Mouse (Mus musculus) limb, embryonic 15.5 days (tissue): ENCODE results near the gene Dram1. TPM values are rescaled to one million over a fixed set of nuclear protein-coding genes. Genes with fewer than 3 reads are reported as not detected.

Source experiments
- ATAC-seq: fragments of 200-750 bp; cut with Nextera tagmentation; 2 replicates; pipeline ENCODE4 v1.8.0; 2017; ENCODE audit warnings: low read depth, moderate TSS enrichment; ENCODE audit not compliant: insufficient number of reproducible peaks, low FRiP score, low TSS enrichment
- H3K27ac ChIP-seq: fragments of 300-500 bp; sonication (generic); 2 replicates; pipeline ENCODE4 v1.5.1; 2015; ENCODE audit warnings: moderate library complexity, mild to moderate bottlenecking, inconsistent platforms
- H3K27me3 ChIP-seq: fragments of 300-500 bp; sonication (generic); 2 replicates; pipeline ENCODE4 v1.6.1; 2015; ENCODE audit warnings: inconsistent platforms
- H3K36me3 ChIP-seq: fragments of 300-500 bp; sonication (generic); 2 replicates; pipeline ENCODE4 v1.6.1; 2015; ENCODE audit warnings: inconsistent platforms
- H3K4me1 ChIP-seq: fragments of 300-500 bp; sonication (generic); 2 replicates; pipeline ENCODE4 v1.6.1; 2015; ENCODE audit warnings: inconsistent platforms
- H3K4me2 ChIP-seq: fragments of 300-500 bp; sonication (generic); 2 replicates; pipeline ENCODE4 v1.6.1; 2015; ENCODE audit warnings: mild to moderate bottlenecking, inconsistent platforms
- H3K4me3 ChIP-seq: fragments of 300-500 bp; sonication (generic); 2 replicates; pipeline ENCODE4 v1.5.1; 2015; ENCODE audit warnings: mild to moderate bottlenecking, inconsistent platforms
- H3K9ac ChIP-seq: fragments of 300-500 bp; sonication (generic); 2 replicates; pipeline ENCODE4 v1.6.1; 2015; ENCODE audit warnings: inconsistent platforms
- H3K9me3 ChIP-seq: fragments of 300-500 bp; sonication (generic); 2 replicates; pipeline ENCODE4 v1.6.1; 2016; ENCODE audit warnings: inconsistent platforms
- WGBS: fragments of 180-500 bp; shearing (Covaris S2); methylation state at CpG from one replicate; pipeline ENCODE4 v1.1.7; 2015; 5-methylcytosine and 5-hydroxymethylcytosine counted together
- polyA plus RNA-seq: library from polyadenylated mRNA; unstranded; fragments of >200 nt; fragmentation: Nextera tagmentation; extraction: Ambion mirVana; gene quantifications from 2 replicates; pipeline ENCODE4 v1.2.1, GENCODE M21; 2015

The Dram1 gene
- polyA plus RNA-seq, 1 experiment from 2014 or later = 1.5 TPM

DNA sequence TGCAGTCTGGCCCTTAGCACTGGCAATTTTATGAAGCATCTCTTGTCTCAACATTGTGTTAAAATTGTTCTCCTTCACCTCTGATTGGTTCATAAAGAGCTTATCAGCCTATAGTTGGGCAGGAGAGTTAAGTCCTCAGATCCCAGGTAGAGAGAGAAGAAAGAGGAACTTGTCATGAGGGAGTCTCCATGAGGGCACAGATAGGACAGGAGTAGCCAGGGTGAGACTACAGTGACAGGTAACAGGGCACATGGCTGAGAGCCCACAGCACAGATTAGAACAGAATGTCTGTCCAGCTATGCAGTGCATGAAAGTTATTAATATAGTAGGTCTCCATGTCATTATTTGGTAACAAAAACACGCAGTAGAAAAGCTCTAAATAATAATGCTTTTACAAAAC is 16.7 kb downstream of the Dram1 start:
- no peak overlapping the region for H3K9ac ChIP-seq
- H3K4me1 ChIP-seq = no peaks in the 10 kb centered on the region
- no peaks in the 10 kb centered on the region for H3K36me3 ChIP-seq
- ATAC-seq = no peak
- 57% methylated on average over 1 of the region's 1 CpGs for WGBS
- no peak overlapping the region for H3K4me3 ChIP-seq
- H3K27me3 ChIP-seq = no peaks in the 10 kb centered on the region
- H3K4me2 ChIP-seq = no peak overlapping the region
- H3K27ac ChIP-seq = no peak overlapping the region
- no peaks in the 10 kb centered on the region for H3K9me3 ChIP-seq

DNA sequence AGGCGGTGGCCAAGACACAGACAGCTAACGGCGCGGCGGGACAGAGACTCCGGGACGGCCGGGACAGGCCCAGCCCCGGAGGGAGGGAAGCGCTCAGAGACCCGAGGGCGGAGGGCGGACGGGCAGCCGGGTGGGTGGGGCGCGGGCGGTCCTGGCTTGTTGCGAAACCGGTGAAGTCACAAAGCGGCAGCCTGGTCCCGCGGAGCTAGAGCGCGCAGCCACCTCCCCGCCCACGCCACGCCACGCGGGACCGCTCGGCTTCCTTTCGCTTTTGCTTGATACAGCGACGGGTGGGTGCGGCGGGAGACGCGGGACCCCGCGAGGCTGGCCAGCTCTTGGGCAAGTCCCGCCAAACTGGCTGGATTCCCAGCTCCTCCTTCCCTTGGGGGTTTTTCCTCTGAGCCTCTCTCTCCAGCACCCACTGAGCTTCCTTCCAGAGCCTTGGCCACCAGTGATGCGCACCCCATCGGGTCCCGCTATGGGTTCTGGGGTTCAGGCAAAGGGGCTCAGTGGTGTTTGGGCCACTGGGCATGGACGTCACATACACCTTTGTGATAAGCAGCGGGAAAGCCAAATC is 21.8 kb downstream of the Dram1 start:
- WGBS = 2% methylated on average over 47 of the region's 47 CpGs
- Histone ChIP-seq H3K4me3 (peak overlapping the region; percentile 54), H3K4me2 (peak overlapping the region; percentile 88), H3K27me3 (0 out of 2 replicates have a peak, but pooled peaks cover 3% of the 10 kb centered on the region), H3K36me3 (no peaks in the 10 kb centered on the region), H3K27ac (no peak overlapping the region), H3K9ac (peak overlapping the region; percentile 44), H3K4me1 (peaks cover 6% of the 10 kb centered on the region), H3K9me3 (no peaks in the 10 kb centered on the region)
- ATAC-seq = 0 out of 2 replicates have a peak, but pooled peaks have one; percentile 19

DNA sequence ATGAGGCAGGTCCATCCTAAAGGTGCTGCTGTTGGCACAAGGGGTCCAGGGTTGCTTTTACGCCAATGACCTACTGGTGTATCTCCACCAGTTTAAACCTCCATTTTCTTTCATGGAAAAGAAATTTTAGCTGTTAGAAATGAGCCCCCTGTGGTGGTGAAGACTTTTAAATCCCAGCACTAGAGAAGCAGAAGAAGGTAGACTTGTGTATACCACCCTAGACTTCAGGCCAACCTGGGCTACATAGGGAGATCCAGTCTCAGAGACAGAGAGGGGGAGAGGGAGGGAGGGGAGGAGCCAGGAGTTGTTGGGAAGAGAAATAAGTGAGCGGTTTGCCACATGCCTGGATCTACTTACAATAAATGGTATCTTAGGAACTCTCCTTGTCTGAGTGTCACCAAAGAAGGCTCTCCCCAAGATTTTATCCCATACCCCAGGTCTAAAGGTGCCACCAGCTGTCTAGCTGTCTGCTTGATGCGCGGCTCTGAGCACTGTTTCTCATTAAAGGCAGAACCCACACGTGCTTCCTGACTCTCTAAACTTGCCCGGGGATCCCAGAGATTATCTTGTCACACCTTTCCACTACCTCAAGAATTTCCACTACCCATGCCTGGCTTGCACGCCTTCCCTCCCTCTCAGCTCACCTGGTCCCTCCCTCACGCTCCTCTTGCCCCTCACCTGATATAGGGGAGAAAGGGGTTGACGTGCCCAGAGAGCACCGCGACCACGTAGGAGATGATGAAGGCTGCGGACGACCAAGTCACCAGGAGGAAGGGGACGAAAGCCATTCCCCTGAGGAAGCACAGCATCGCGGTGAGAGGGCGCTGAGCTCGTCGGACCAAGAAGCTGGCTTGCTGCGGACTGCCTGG is 22.5 kb downstream of the Dram1 start:
- Histone ChIP-seq H3K27ac (no peak overlapping the region), H3K36me3 (no peaks in the 10 kb centered on the region), H3K4me3 (peak overlapping the region; percentile 54), H3K4me2 (peak overlapping the region; percentile 88), H3K9me3 (no peaks in the 10 kb centered on the region), H3K4me1 (peaks cover 6% of the 10 kb centered on the region), H3K9ac (peak overlapping the region; percentile 44), H3K27me3 (0 out of 2 replicates have a peak, but pooled peaks cover 3% of the 10 kb centered on the region)
- no peak for ATAC-seq
- WGBS = 8% methylated on average over 21 of the region's 21 CpGs

DNA sequence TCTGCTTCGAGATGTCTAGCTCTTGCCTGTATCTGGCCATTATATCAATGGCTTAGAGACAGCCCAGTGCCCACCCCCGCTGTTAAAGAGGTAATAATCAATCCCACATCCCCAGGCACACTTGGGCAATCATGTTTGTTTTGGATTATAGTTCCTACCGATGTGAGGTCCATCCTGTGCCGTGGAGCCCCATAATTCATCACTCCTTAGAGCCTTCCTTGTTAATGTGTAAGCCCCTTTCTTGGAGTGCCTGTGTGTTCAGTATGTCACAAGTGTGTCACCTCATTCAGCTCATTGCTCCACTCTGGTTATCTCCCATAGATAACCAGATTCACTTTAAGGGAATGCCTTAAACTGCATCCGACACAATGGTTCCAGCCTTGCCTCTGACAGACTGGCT is 24.3 kb downstream of the Dram1 start:
- H3K27me3 ChIP-seq = 0 out of 2 replicates have a peak, but pooled peaks cover 3% of the 10 kb centered on the region
- no peak overlapping the region for H3K27ac ChIP-seq
- no peak overlapping the region for H3K4me2 ChIP-seq
- H3K4me1 ChIP-seq = peaks cover 12% of the 10 kb centered on the region
- no peaks in the 10 kb centered on the region for H3K9me3 ChIP-seq
- no peak for ATAC-seq
- no peak overlapping the region for H3K9ac ChIP-seq
- no peak overlapping the region for H3K4me3 ChIP-seq
- no peaks in the 10 kb centered on the region for H3K36me3 ChIP-seq
- WGBS = 61% methylated on average over 5 of the region's 5 CpGs

DNA sequence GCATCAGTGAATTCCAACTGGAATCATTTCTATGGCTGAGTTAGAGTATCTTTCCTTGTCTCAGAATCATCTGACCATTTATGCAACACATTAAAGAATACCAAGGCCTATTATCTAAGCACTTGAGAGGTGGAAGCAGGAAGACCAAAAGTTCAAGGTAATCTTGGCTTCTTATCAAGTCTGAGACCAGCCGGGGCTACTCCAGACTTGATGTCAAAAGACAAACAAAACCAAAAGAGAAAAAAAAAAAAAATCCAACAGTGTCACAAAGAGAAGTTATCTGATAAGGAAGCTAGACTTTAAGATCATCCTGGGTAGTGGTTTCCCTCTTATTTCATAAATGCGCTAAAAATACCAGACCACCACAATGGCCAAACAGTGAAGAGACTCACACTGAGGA is 26.3 kb downstream of the Dram1 start:
- Histone ChIP-seq H3K9me3 (no peaks in the 10 kb centered on the region), H3K4me3 (no peak overlapping the region), H3K27me3 (0 out of 2 replicates have a peak, but pooled peaks cover 3% of the 10 kb centered on the region), H3K27ac (no peak overlapping the region), H3K9ac (no peak overlapping the region), H3K4me1 (peaks cover 12% of the 10 kb centered on the region), H3K36me3 (no peaks in the 10 kb centered on the region), H3K4me2 (no peak overlapping the region)
- 90% methylated on average over 2 of the region's 2 CpGs for WGBS
- no peak for ATAC-seq

DNA sequence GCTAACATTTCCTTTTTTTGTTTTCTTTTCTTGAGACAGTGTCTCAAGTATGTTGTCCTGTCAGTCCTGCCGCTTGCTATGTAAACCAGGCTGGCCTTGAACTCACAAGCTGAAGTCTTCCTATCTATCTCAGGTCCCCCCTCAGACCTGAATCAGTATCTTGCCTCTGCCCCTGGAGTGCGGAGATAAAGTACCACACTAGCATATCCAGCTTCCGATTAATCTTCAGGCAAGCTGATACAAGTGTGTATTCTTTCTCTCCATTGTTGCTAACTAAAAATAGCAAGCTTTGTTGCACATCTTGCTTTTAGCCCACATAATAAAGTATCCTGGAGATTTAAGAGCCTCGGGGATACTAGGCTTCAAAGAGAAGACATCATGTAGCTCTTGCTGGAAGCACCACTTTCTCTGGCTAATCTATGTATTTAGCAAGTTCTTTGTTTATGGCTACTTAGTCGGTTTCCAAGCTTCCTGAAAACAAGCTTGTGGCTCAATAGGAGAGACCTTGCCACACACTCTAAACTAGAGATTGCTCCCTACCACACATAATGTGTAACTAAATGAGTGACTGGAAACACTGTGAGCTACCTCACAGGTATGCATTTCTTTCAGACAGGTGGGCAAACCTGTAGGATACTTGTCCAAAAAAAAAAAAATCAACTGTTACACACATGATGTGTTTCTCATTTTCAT is 27.3 kb downstream of the Dram1 start:
- Histone ChIP-seq H3K9ac (no peak overlapping the region), H3K4me1 (peaks cover 9% of the 10 kb centered on the region), H3K4me3 (no peak overlapping the region), H3K27ac (no peak overlapping the region), H3K9me3 (no peaks in the 10 kb centered on the region), H3K27me3 (0 out of 2 replicates have a peak, but pooled peaks cover 3% of the 10 kb centered on the region), H3K4me2 (no peak overlapping the region), H3K36me3 (no peaks in the 10 kb centered on the region)
- ATAC-seq = no peak
- WGBS = 52% methylated on average over 5 of the region's 5 CpGs

DNA sequence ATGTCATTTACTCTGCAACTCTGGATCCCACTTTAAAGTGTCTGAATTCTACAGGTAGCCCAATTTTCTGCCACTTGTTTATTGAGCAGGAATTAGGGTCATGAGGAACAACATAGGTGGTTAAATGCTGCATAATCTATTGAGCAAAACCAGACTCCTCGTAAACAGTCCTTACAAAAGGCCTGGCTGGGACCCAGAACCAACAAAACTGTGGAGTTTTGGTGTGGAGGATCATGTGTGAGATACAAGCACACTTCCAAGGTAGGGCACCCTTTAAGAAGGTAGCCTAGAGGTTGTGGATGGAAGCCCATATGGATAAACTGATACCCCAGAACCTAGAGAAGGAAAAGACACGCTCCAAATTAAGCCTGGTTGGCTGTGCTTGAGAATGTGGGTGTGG is 28.2 kb downstream of the Dram1 start:
- no peaks in the 10 kb centered on the region for H3K36me3 ChIP-seq
- no peak for ATAC-seq

DNA sequence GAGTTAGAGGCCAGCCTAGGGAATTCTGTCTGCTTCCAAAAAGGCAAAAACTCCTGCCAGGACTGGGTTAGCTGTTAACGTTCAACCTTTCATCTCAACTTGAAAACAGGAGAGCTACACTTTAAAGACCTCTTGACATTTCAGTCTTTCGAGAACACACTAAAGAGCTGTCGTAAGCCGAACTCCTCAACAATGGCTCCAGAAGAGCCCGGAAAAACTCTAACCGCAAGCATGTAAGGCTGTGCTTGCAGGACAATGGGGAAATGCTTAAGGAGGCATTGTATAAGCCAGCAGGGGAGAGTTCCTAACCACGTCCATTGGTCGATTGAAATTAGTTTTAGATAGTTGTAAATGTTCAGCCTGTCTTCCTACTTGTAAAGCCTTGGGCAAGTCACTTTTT is 29.1 kb downstream of the Dram1 start:
- H3K9me3 ChIP-seq = no peaks in the 10 kb centered on the region
- no peak for ATAC-seq
- H3K4me2 ChIP-seq = no peak overlapping the region
- no peaks in the 10 kb centered on the region for H3K36me3 ChIP-seq
- 43% methylated on average over 8 of the region's 8 CpGs for WGBS
- H3K27me3 ChIP-seq = no peaks in the 10 kb centered on the region
- H3K4me3 ChIP-seq = no peak overlapping the region
- peaks cover 13% of the 10 kb centered on the region for H3K4me1 ChIP-seq
- H3K9ac ChIP-seq = no peak overlapping the region
- no peak overlapping the region for H3K27ac ChIP-seq

More for the DNA sequence above, 28.2 kb downstream of the Dram1 start:
- Histone ChIP-seq H3K27me3 (no peaks in the 10 kb centered on the region), H3K27ac (no peak overlapping the region), H3K4me3 (no peak overlapping the region), H3K4me1 (peaks cover 13% of the 10 kb centered on the region), H3K4me2 (no peak overlapping the region), H3K9ac (no peak overlapping the region), H3K9me3 (no peaks in the 10 kb centered on the region)
- 31% methylated on average over 2 of the region's 2 CpGs for WGBS

DNA sequence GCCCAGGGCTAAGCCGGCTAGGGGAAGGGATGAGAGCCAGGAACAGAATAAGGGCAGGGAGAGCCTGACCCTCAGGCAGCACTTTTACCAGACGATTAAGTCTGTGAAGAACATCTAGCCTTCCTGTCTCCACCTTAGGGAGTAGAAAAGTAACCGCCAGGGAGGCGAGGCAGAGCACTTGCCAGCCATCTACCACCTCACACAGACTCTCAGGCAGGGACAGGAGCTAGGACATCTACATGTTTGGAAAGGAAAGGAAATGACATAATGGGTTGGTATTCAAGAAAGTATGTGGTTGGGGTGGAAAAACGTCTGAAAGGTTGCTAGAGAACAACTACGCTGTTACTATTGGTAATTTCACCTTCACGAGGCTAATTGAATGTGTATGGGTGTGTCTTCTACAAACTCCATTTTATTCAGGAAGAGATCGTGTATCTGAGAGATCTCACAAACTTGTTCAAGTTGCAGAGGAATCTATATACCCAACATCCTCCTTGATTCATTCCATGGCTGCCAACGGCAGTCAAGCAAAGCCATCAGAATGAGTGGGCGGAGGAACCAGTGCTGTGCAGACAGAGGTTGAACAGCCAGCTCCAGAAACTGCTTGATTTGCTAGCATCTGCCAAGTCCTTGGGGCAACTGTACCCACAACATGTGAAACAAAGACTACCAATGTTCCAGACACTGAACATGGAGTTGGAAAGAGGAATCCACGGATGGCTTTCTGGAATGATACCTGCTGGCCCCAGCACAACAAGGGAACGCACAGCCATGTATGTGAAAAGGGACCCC is 32.2 kb downstream of the Dram1 start:
- Histone ChIP-seq H3K4me1 (peaks cover 13% of the 10 kb centered on the region), H3K4me3 (no peak overlapping the region), H3K4me2 (no peak overlapping the region), H3K27ac (peak overlapping the region; percentile 23), H3K9me3 (no peaks in the 10 kb centered on the region), H3K27me3 (no peaks in the 10 kb centered on the region), H3K36me3 (no peaks in the 10 kb centered on the region), H3K9ac (no peak overlapping the region)
- WGBS = 67% methylated on average over 12 of the region's 12 CpGs
- no peak for ATAC-seq

DNA sequence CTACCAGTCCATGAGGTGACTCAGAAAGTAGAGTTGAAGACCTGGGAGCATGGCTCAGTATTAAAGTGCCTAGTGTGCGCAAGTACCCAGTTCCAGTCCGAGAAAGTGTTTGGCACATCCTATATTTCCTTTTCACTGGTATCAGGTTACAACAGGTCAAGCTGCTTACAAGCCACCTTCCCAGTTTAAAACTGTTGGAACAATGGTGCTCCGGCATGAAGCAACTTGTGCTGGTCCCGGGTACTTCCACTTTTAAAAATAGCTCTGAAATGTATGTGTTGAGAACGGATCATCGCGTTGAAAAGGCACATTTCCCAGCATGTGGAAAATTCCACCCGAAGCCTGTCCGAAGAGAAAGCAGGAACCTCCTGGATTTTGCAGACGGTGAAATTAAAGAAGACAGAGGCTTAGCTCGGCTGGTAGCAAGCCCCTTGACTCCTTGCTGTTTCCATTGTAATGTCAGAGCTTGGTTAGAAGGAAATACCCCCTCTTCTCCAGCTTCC is 32.9 kb downstream of the Dram1 start:
- no peaks in the 10 kb centered on the region for H3K36me3 ChIP-seq
- H3K4me1 ChIP-seq = peaks cover 11% of the 10 kb centered on the region
- H3K9ac ChIP-seq = no peak overlapping the region
- H3K27me3 ChIP-seq = no peaks in the 10 kb centered on the region
- peak overlapping the region; percentile 23 for H3K27ac ChIP-seq
- no peak overlapping the region for H3K4me2 ChIP-seq
- H3K9me3 ChIP-seq = no peaks in the 10 kb centered on the region
- no peak overlapping the region for H3K4me3 ChIP-seq
- 53% methylated on average over 11 of the region's 11 CpGs for WGBS
- no peak for ATAC-seq

DNA sequence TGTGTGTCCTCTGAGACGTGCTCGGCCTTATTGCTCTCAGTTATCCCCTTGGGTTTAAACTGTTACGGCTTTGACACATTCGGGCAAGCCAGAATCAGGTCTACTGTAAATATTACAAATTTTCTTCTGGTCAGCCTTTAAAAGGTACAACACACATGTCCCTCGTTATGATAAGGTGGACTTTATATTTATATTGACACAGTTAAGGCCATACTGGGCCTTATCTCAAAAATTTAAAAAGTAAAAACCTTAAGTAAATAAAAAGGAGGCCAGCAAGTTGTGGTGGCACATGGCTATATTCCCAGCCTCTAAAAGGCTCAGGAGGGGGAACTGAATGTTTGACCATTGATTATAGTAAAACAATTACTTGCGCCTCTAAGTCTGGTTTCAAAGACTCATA is 37.5 kb downstream of the Dram1 start:
- Histone ChIP-seq H3K9me3 (no peaks in the 10 kb centered on the region), H3K27me3 (no peaks in the 10 kb centered on the region), H3K4me1 (peaks cover 7% of the 10 kb centered on the region), H3K4me3 (no peak overlapping the region), H3K9ac (no peak overlapping the region), H3K36me3 (no peaks in the 10 kb centered on the region), H3K27ac (no peak overlapping the region), H3K4me2 (no peak overlapping the region)
- 70% methylated on average over 6 of the region's 6 CpGs for WGBS
- no peak for ATAC-seq
